Mouse (Mus musculus) heart, postnatal 0 days (tissue): ENCODE data around the gene Gpam. TPM values are rescaled to one million over a fixed set of nuclear protein-coding genes. Genes with fewer than 3 reads are reported as not detected.
A peak's percentile ranks its signal among the peaks of the same experiment; 100 is the strongest.

Source experiments
- ATAC-seq: fragments of 200-750 bp; cut with Nextera tagmentation; 2 replicates; pipeline ENCODE4 v1.8.0; 2017; ENCODE audit warnings: low read depth, moderate number of reproducible peaks, moderate library complexity; ENCODE audit not compliant: insufficient read depth
- DNase-seq: peaks from one replicate; pipeline ENCODE4 v3.0.0-alpha.2; 2016; ENCODE audit warnings: low spot score
- H3K27ac ChIP-seq: fragments of 300-500 bp; sonication (generic); 2 replicates; pipeline ENCODE4 v1.5.1; 2014; ENCODE audit warnings: low read depth, mild to moderate bottlenecking
- H3K27me3 ChIP-seq: fragments of 300-500 bp; sonication (generic); 2 replicates; pipeline ENCODE4 v1.6.1; 2014; ENCODE audit warnings: low read length, mixed read lengths; ENCODE audit not compliant: control insufficient read depth, insufficient read depth
- H3K36me3 ChIP-seq: fragments of 300-500 bp; sonication (generic); replicated peaks from 2 replicates; pipeline ENCODE4 v1.6.1; 2014; ENCODE audit warnings: low read length, mixed read lengths; ENCODE audit not compliant: control insufficient read depth, insufficient read depth
- H3K4me1 ChIP-seq: fragments of 300-500 bp; sonication (generic); 2 replicates; pipeline ENCODE4 v1.6.1; 2014; ENCODE audit warnings: antibody characterized with exemption; ENCODE audit not compliant: control insufficient read depth, insufficient read depth
- H3K4me2 ChIP-seq: fragments of 300-500 bp; sonication (generic); 2 replicates; pipeline ENCODE4 v1.6.1; 2014; ENCODE audit warnings: low read depth, mild to moderate bottlenecking, low read length, moderate library complexity
- H3K4me3 ChIP-seq: fragments of 300-500 bp; sonication (generic); 2 replicates; pipeline ENCODE4 v1.5.1; 2014; ENCODE audit warnings: low read depth, low read length
- H3K9ac ChIP-seq: fragments of 300-500 bp; sonication (generic); replicated peaks from 2 replicates; pipeline ENCODE4 v1.6.1; 2014; ENCODE audit warnings: low read depth, low read length, mixed read lengths
- H3K9me3 ChIP-seq: fragments of 300-500 bp; sonication (generic); replicated peaks from 2 replicates; pipeline ENCODE4 v1.6.1; 2016; ENCODE audit warnings: low read length; ENCODE audit not compliant: control insufficient read depth
- CTCF ChIP-seq: IDR thresholded peaks from 2 replicates; pipeline ENCODE4 v1.5.1; 2016; ENCODE audit warnings: antibody characterized with exemption, control low read depth, low read depth
- EP300 ChIP-seq: IDR thresholded peaks from 2 replicates; pipeline ENCODE4 v1.6.1; 2016; ENCODE audit warnings: antibody characterized with exemption, low read depth
- WGBS: fragments of 180-500 bp; shearing (Covaris S2); extraction: QIAGEN DNeasy Blood & Tissue Kit; methylation state at CpG from one replicate; pipeline ENCODE4 v1.1.7; 2014; 5-methylcytosine and 5-hydroxymethylcytosine counted together
- polyA plus RNA-seq: library from polyadenylated mRNA; unstranded; fragments of >200 nt; fragmentation: Nextera tagmentation; extraction: Ambion mirVana; gene quantifications from 2 replicates; pipeline ENCODE4 v1.2.1, GENCODE M21; 2015
- total RNA-seq: library from RNA; depleted of rRNA; stranded (reverse); fragments of >200 nt; gene quantifications from 2 replicates; pipeline ENCODE4 v1.2.3, GENCODE M21; 2014; ENCODE audit warnings: low replicate concordance

Gene Gpam
- total and polyA plus RNA-seq, 2 experiments from 2014 or later: 15.7 to 60.2 TPM

- H3K4me3 ChIP-seq: no peak overlapping the region
- H3K9me3 ChIP-seq: no peaks in the 10 kb centered on the region
- no peak for DNase-seq
- 39% methylated on average over 11 of the region's 11 CpGs for WGBS
- no peak overlapping the region for H3K4me2 ChIP-seq
- H3K27ac ChIP-seq: 0 out of 2 replicates have a peak overlapping the region, but pooled peaks have one; percentile 17
- no peaks in the 10 kb centered on the region for H3K36me3 ChIP-seq
- no peak overlapping the region for H3K9ac ChIP-seq
- peaks cover 19% of the 10 kb centered on the region for H3K4me1 ChIP-seq
- no peak for ATAC-seq
- no peaks in the 10 kb centered on the region for H3K27me3 ChIP-seq
- TF ChIP-seq EP300 (no peak), CTCF (no peak)
These were observed 6.4 kb downstream of the Gpam start for GRCm38 (mm10) chr19:55120518-55121244.

DNA sequence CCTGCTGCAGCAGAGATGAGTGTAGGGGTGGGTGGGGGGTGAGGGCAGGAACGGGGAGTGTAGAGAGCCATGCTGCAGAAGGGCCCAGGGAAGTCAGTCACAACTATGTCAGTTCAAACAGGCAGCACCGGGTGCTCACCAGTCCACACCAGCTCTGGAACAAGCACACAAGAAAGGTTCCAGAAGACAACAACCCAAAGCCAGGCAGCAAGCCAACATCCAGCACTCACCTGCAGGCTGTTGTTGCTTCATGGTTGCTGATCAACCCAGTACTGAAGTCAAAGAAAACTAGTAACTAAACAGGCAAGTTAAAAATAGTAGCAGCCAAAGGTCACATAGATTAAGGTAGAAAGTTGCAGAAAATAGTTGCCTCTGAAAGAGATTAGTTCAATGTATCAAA is 7.5 kb downstream of the Gpam start:
- Histone ChIP-seq H3K36me3 (no peaks in the 10 kb centered on the region), H3K4me3 (no peak overlapping the region), H3K9ac (no peak overlapping the region), H3K27me3 (no peaks in the 10 kb centered on the region), H3K27ac (peak overlapping the region; percentile 17), H3K4me1 (peaks cover 21% of the 10 kb centered on the region), H3K4me2 (no peak overlapping the region), H3K9me3 (no peaks in the 10 kb centered on the region)
- whole genome bisulfite sequencing: 23% methylated on average over 2 of the region's 2 CpGs
- no peak for ATAC-seq
- TF ChIP-seq EP300 (no peak), CTCF (no peak)
- no peak for DNase-seq

GRCm38 (mm10) chr19:55117991-55118390 is 9.0 kb downstream of the Gpam start:
- Histone ChIP-seq H3K36me3 (no peaks in the 10 kb centered on the region), H3K9ac (no peak overlapping the region), H3K4me3 (no peak overlapping the region), H3K27ac (no peak overlapping the region), H3K4me2 (no peak overlapping the region), H3K27me3 (no peaks in the 10 kb centered on the region), H3K9me3 (no peaks in the 10 kb centered on the region), H3K4me1 (peaks cover 36% of the 10 kb centered on the region)
- no peak for ATAC-seq
- WGBS: 89% methylated on average over 3 of the region's 3 CpGs
- no peak for DNase-seq
- TF ChIP-seq EP300: no peak
- no peak for TF ChIP-seq CTCF

DNA sequence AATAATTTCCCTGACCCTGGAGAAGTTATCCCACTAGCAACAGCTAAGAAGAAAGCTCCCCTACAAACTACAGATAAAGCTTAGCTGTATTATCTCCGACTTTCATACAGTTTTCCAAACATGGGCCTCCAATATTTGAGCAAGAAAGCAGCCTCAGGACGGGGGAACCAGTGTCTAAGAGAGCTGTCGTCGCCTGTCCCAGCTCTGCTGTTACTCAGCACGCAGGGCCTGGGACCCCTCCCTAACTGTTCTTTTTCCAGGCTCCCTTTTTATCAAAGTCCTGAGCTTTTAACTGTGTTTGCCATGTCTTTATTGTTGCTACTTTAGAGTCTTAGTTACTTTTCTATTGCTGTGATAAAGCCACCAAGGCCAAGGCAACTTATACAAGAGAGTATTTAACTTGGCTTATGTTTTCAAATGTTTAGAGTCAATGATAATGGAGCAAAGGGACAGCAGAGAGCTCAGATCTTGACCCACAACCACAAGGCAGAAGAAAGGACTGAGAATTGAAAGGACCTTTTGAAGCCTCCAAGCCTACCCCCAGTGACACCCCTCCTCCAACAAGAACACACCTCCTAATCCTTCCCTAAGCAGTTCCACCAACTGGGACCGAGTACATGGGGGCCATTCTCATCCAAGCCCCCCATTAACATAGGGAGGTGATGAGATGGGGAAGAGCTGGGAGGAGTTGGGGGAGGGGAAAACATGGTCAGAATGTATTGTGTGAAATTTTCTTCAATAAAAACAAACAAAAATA is 9.8 kb downstream of the Gpam start:
- Histone ChIP-seq H3K4me3 (no peak overlapping the region), H3K36me3 (no peaks in the 10 kb centered on the region), H3K4me2 (no peak overlapping the region), H3K9me3 (no peaks in the 10 kb centered on the region), H3K27ac (no peak overlapping the region), H3K27me3 (no peaks in the 10 kb centered on the region), H3K9ac (no peak overlapping the region), H3K4me1 (peaks cover 34% of the 10 kb centered on the region)
- 31% methylated on average over 6 of the region's 6 CpGs for WGBS
- no peak for TF ChIP-seq EP300
- no peak for ATAC-seq
- no peak for DNase-seq

DNA sequence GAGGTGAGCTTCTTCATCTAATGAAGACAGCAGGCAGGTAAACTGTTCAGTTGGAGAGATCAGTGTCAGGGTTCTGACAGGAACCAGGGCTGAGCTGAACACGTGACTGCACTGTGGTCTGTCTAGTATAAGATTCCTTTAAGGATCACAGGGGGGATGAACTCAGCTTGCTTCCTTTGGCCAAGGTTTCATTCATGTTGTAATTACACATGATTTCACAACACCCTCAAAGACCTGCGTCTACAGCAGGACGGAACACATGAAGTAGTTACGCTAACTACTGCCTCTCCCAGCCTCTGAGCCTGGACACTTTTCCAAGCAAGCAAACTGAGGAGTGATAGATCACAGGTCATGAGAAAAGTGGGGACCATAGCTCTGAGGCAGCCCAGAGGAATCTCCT is 11.5 kb downstream of the Gpam start:
- Histone ChIP-seq H3K4me1 (peaks cover 27% of the 10 kb centered on the region), H3K36me3 (no peaks in the 10 kb centered on the region), H3K27me3 (no peaks in the 10 kb centered on the region), H3K4me3 (no peak overlapping the region), H3K9me3 (no peaks in the 10 kb centered on the region), H3K4me2 (no peak overlapping the region), H3K27ac (no peak overlapping the region), H3K9ac (no peak overlapping the region)
- no peak for ATAC-seq
- TF ChIP-seq EP300: no peak
- TF ChIP-seq CTCF: no peak
- WGBS: 81% methylated on average over 4 of the region's 4 CpGs
- no peak for DNase-seq
